In the genomic region with DNA sequence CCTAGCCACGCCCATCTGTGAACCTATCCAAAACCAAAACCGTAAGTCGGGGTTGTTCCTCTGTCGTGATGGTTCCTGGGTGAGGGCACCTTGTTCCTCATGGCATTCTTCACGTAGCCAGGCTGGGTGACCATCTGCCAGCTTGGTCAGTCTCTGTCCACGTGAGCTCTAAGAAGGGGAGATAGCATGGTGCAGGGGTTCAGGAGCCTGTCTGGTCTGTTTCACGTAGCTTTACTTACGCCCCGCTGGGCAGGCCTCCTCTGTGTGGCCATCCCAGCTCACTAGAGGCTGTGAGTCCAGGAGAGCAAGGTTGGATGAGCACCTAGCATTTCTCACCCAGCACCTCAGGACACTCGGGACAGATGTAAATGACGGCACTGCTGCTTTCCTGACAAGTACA, we compare ENCODE assay signal across 28 mouse cellular contexts.
"Had no signal": no experiment of that assay in that cellular context is flagged by ENCODE, and none has a peak within 500 bp of the region (broad histone marks: within the 10 kb centered on the region; RNA-seq: fewer than 3 reads in every experiment).

No protein-coding gene starts in this region.

- DNase-seq: gastrocnemius, adult 2 months; gastrocnemius, postnatal 10 days; gastrocnemius, postnatal 25 days; heart, adult 2 months; heart, postnatal 10 days; heart, postnatal 4 days; kidney, adult 18-20 months; kidney, adult 8-10 months; kidney, postnatal 10 days; kidney, postnatal 25 days; kidney, postnatal 4 days; liver; liver, embryonic 13.5 days had no signal

- H3K27me3 ChIP-seq: heart, embryonic 12.5 days; hindbrain, embryonic 12.5 days; intestine, embryonic 15.5 days; limb, embryonic 12.5 days; liver, embryonic 13.5 days; liver, embryonic 15.5 days had no signal

- H3K4me3 ChIP-seq: gastrocnemius, adult 2 months; heart, adult 2 months; heart, embryonic 10.5 days; heart, embryonic 12.5 days; hindbrain, embryonic 10.5 days; hindbrain, embryonic 12.5 days; intestine, embryonic 15.5 days; layer of hippocampus, adult 2 months; left cerebral cortex, adult 2 months; limb, embryonic 10.5 days; limb, embryonic 12.5 days; liver, embryonic 13.5 days; liver, embryonic 15.5 days had no signal

- H3K4me1 ChIP-seq: heart, embryonic 10.5 days; hindbrain, embryonic 10.5 days; hindbrain, embryonic 12.5 days; intestine, embryonic 15.5 days; liver, embryonic 13.5 days; liver, embryonic 15.5 days had no signal

- H3K36me3 ChIP-seq: heart, embryonic 10.5 days; heart, embryonic 12.5 days; hindbrain, embryonic 10.5 days; hindbrain, embryonic 12.5 days; intestine, embryonic 15.5 days; limb, embryonic 10.5 days; liver, embryonic 13.5 days; liver, embryonic 15.5 days had no signal

- H3K4me2 ChIP-seq: heart, embryonic 12.5 days; hindbrain, embryonic 12.5 days; hindbrain, embryonic 14.5 days; intestine, embryonic 15.5 days; limb, embryonic 12.5 days; liver, embryonic 11.5 days; liver, embryonic 13.5 days; liver, embryonic 15.5 days had no signal

- H3K9ac ChIP-seq: heart, embryonic 12.5 days; hindbrain, embryonic 12.5 days; hindbrain, embryonic 14.5 days; intestine, embryonic 15.5 days; limb, embryonic 12.5 days; liver, embryonic 13.5 days; liver, embryonic 15.5 days had no signal

- ATAC-seq: hindbrain, embryonic 16.5 days; inflammation-experienced regulatory T-cells, adult 6 months; intestine, embryonic 15.5 days; intestine, postnatal 0 days had no signal

- H3K27ac ChIP-seq: heart, adult 2 months; heart, embryonic 10.5 days; hindbrain, embryonic 10.5 days; hindbrain, embryonic 12.5 days; hindbrain, embryonic 14.5 days; intestine, embryonic 15.5 days; layer of hippocampus, adult 2 months; left cerebral cortex, adult 2 months; limb, embryonic 10.5 days; limb, embryonic 12.5 days; liver, embryonic 13.5 days; liver, embryonic 15.5 days had no signal

- H3K9me3 ChIP-seq: heart, embryonic 10.5 days; heart, embryonic 12.5 days; hindbrain, embryonic 10.5 days; hindbrain, embryonic 12.5 days; intestine, embryonic 15.5 days; limb, embryonic 10.5 days; limb, embryonic 12.5 days; liver, embryonic 13.5 days; liver, embryonic 15.5 days had no signal
